Mouse (Mus musculus) lung, postnatal 0 days (tissue): Measurements from ENCODE around the gene Ncor2.

ENCODE experiments used
- CTCF ChIP-seq: IDR thresholded peaks from 2 replicates; pipeline ENCODE4 v1.5.1; 2016; ENCODE audit warnings: antibody characterized with exemption, mild to moderate bottlenecking
- EP300 ChIP-seq: IDR thresholded peaks from 2 replicates; pipeline ENCODE4 v1.6.1; 2016; ENCODE audit warnings: antibody characterized with exemption, mild to moderate bottlenecking, control low read depth

- TF ChIP-seq CTCF: no peak
- no peak; the same call in 1 of the 2 replicates for TF ChIP-seq EP300
These were observed 121.3 kb downstream of the Ncor2 start for GRCm38 (mm10) chr5:125057555-125058266.
